Mouse (Mus musculus) left cerebral cortex, postnatal 4 days (tissue): Measurements from ENCODE around the gene Pibf1. TPM values are rescaled to one million over a fixed set of nuclear protein-coding genes. Genes with fewer than 3 reads are reported as not detected.

Experiments used
- DNase-seq: peaks from one replicate; pipeline ENCODE4 v3.0.0-alpha.2; 2022
- intact Hi-C: fragments of 180-260 bp; cut with DNase I; formaldehyde crosslinking; loops from one replicate; pipeline ENCODE4 v1.15.1; 2025
- total RNA-seq, 2 experiments: library from RNA; stranded (reverse); gene quantifications; 2 replicates each; pipeline ENCODE4 v1.2.3; 2021

Gene Pibf1
- 10 to 100 TPM; 14.6 to 15.0 TPM for total RNA-seq

DNA sequence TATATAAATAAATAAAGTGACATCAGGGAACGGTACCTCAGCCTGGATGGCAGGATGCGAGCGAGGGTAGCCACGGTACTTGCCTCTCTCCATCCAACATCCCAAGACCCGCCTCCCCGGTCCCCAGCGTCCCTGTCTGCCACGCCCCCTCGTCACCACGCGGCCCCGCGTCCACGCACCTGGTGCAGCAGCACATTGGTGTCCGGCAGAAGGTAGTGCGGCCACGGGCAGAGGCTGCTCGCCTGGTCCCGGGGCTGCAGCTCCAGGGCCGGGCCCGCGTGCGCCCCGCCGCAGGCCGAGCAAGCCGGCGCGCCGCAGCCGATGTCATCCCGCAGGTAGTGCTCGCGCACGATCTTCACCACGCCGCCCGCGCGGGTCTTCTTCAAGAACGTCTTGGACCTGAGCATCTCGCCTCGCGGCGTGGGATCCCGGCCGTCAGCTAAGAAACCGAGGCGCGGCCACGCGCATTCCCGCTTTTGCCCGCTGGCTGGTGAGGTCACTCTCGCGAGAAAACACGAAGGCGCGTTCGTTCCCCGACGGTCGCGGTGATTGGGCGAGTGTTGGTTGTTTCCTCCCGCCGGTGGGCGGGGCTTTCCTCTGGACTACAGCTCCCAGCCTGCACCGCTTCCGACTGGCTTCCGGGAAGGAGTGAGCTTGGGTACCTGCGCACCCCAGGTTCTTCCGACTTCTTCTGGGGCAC, at the start of gene Pibf1, which contains the start of gene Dis3:
Pibf1 (plus strand) TSS at position 158 of the 700 bp plus-strand sequence.
Dis3 (minus strand) TSS at position 504 of the 700 bp plus-strand sequence.
- intact Hi-C loops = no loop called here
- peak; percentile 99 for DNase-seq

GRCm38 (mm10) chr14:99058959-99059586, 40.2 kb upstream of the Pibf1 start:
- intact Hi-C loops = no loop called here
- DNase-seq = no peak

- intact Hi-C loops = no loop called here
These were observed 38.6 kb upstream of the Pibf1 start for GRCm38 (mm10) chr14:99060616-99061015.

GRCm38 (mm10) chr14:99063091-99063490, 36.1 kb upstream of the Pibf1 start:
- no peak for DNase-seq
- intact Hi-C loops = no loop called here

More at GRCm38 (mm10) chr14:99060616-99061015, 38.6 kb upstream of the Pibf1 start:
- no peak for DNase-seq

DNA sequence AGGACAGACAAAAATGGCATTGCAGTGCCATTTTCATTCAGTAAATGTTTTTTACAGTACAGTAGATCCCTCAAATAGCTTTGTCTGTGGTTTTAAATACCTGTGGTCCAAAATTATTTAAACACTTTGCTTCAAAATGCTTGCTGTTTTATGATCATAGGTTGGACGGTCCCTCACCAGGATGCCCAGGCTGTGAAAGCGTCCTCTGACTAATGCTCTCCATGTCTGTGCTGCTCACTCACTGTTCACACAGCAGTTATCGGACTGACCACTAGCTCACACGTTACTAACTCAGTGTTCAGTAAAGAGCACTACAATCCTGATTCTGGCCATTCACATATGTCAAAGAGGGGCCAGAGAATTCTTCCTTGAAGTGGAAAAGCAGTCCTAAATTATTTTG, 28.1 kb upstream of the Pibf1 start:
- intact Hi-C loops = no loop called here
- DNase-seq = no peak

GRCm38 (mm10) chr14:99088947-99089346, 10.3 kb upstream of the Pibf1 start:
- DNase-seq = no peak
- intact Hi-C loops = no loop called here

- intact Hi-C loops = no loop called here
- no peak for DNase-seq
These were observed 853 bp downstream of the Pibf1 start for GRCm38 (mm10) chr14:99099967-99100587.

GRCm38 (mm10) chr14:99103050-99103449, 3.8 kb downstream of the Pibf1 start:
- no peak for DNase-seq
- intact Hi-C loops = no loop called here

- intact Hi-C loops = no loop called here
- no peak for DNase-seq
These were observed 5.4 kb downstream of the Pibf1 start for GRCm38 (mm10) chr14:99104542-99105123.

DNA sequence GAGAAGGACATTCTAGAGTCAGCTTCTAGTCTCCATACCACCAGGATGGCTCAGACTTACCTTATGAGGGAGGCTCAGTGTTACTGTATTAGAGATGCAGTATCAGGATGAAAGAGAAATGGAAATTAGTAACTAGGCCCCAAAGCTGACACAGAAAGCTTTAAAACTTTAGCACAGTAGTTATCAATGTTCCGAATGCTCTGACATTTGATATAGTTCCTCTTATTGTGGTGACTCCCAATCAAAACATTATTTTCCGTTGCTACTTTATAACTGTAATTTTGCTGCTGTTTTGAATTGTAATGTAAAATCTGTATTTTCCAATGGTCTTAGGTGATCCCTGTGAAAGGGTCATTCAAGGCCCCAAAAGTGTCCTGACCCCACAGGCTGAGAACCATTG, 7.4 kb downstream of the Pibf1 start:
- DNase-seq = no peak
- intact Hi-C loops = no loop called here

DNA sequence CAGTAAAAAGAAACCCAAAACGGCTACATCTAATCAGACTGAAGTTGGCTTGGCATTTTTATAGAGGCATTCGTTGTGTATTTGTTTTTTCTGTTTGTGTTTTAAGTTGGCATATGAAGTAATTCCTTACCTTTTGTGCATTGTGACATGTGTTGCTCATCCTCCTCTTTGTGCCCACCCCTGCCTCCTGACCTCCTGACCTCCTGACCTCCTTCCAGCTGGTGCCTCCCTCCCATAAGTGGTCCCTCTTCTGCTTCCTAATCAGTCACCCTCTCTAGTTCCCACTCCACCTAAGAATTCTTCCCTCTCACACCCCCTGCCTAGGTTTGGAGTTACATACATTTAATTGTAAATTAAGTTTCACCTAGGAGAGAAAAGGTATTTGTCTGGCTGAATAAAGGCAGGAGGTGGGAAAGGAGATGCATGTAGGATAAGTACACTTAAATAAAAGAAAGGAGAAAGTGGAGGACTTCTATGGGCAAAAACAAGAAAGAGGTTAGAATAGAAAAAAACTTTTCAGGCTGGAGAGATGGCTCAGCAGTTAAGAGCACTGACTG, 8.5 kb downstream of the Pibf1 start:
- DNase-seq = no peak
- intact Hi-C loops = no loop called here

DNA sequence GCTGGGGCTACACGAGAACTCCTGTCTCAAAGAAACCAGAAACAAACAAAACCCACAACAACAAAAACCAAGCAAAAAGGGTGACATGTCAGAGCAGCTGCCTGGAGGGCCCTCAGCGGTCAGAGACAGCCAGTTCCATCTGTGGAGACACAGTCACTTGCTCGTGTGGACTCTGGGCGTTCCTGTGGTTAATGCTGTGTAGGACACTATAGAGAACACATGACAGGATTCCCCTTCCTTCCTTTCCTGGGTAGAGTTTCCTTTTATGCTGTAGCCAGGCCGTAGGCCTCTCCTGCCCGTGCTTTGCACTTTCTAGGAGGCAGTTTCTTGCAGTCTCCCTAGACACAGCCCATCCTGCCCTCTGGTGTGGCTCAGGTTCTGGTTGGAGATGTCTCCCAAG, 9.5 kb downstream of the Pibf1 start:
- intact Hi-C loops = no loop called here

DNA sequence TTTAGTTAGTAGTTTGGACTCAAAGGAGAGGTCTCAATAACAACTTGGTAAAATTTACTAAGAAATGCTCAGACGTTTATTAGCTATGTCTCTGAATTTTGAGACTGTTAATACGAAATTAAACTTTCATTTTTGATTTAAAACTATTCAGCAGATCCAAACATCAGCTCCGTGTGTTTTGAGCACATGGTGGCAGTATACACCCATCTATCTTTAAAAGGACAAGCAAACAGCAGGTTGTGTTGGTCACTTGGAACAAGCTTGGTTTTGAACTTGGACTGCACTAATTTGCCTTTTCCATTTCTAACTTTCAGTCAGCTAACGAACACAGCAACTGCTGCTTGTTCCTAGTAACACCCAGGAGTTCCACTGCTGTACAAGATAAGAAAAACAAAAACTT, 18.4 kb downstream of the Pibf1 start:
- no peak for DNase-seq
- intact Hi-C loops = no loop called here

More for the DNA sequence above, 9.5 kb downstream of the Pibf1 start:
- no peak for DNase-seq

- DNase-seq = no peak
- intact Hi-C loops = no loop called here
These were observed 22.5 kb downstream of the Pibf1 start for GRCm38 (mm10) chr14:99121584-99122339.

GRCm38 (mm10) chr14:99124076-99124475, 24.9 kb downstream of the Pibf1 start:
- intact Hi-C loops = no loop called here

DNA sequence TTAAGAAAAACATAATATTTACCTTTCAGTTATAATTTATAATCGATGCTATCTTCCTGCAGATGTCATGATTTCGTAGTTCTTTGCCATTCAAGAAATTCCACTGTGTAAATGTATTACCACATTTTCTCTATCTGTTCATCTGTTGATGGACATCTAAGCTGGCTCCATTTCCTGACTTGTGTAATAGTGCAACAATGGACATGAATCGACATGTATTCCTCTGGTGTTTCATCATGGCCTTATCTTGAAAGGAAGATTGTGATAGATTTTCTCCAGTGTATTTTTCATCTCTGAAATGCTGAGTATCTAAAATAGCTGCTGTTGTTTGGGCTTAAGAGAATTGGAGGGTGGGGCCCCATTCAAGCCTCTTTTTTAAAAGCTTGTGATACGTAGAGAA, 27.5 kb downstream of the Pibf1 start:
- intact Hi-C loops = no loop called here
- no peak for DNase-seq

More at GRCm38 (mm10) chr14:99124076-99124475, 24.9 kb downstream of the Pibf1 start:
- no peak for DNase-seq

DNA sequence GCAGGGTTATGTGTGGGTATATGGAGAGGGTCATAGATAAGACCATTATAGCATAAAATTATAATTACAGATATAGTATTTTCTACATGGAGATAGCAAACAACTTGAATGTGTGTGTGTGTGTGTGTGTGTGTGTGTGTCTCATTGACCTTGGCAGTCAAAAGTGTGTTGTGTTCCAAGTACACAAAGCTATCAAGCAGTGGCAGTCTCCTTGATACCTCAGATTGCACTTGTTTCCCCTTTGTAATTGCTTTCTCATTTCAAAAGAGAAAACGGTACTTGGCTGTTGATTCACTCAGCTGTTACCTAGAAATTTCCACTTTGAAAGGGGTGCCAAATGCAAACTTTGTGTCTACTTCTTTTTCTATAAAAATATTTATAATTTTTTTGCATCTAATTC, 28.3 kb downstream of the Pibf1 start:
- DNase-seq = no peak
- intact Hi-C loops = no loop called here

GRCm38 (mm10) chr14:99129050-99129449, 29.8 kb downstream of the Pibf1 start:
- intact Hi-C loops = no loop called here
- DNase-seq = no peak

- DNase-seq = no peak
- intact Hi-C loops = no loop called here
These were observed 34.8 kb downstream of the Pibf1 start for GRCm38 (mm10) chr14:99134048-99134447.

GRCm38 (mm10) chr14:99135761-99136160, 36.5 kb downstream of the Pibf1 start:
- no peak for DNase-seq
- intact Hi-C loops = no loop called here
